Mouse (Mus musculus): ENCODE measurements at regions not wholly inside any gene's neighbourhood (a gene's known extent, or its start where the extent isn't known, plus 50 kb on each side); places are given as distances from the start of the nearest gene placed in this dataset.

GRCm38 (mm10) chr3:41353021-41353420 lies 202.5 kb upstream of the Jade1 start:
- DNase-seq, result no peak

- DNase-seq, result no peak
Measured at GRCm38 (mm10) chr3:41351786-41352185, 203.7 kb upstream of the Jade1 start.

GRCm38 (mm10) chr3:41351091-41351685 lies 204.3 kb upstream of the Jade1 start:
- DNase-seq, result no peak

GRCm38 (mm10) chr3:41350331-41350730 lies 205.2 kb upstream of the Jade1 start:
- DNase-seq, result no peak

GRCm38 (mm10) chr3:41348795-41349194 lies 206.7 kb upstream of the Jade1 start:
- peak; percentile 11 for DNase-seq

- DNase-seq, result no peak
Measured at GRCm38 (mm10) chr3:41346863-41347262, 208.7 kb upstream of the Jade1 start.

- DNase-seq, result no peak
Measured at GRCm38 (mm10) chr3:41343431-41343830, 212.1 kb upstream of the Jade1 start.

GRCm38 (mm10) chr3:41332481-41332880 lies 223.1 kb upstream of the Jade1 start:
- no peak for DNase-seq

- DNase-seq, result no peak
Measured at GRCm38 (mm10) chr3:41330356-41330755, 225.2 kb upstream of the Jade1 start.

- no peak for DNase-seq
Measured at GRCm38 (mm10) chr3:41328828-41329227, 226.7 kb upstream of the Jade1 start.

GRCm38 (mm10) chr3:41326211-41327104 lies 229.1 kb upstream of the Jade1 start:
- DNase-seq, result no peak

GRCm38 (mm10) chr3:41321808-41322207 lies 233.7 kb upstream of the Jade1 start:
- DNase-seq, result no peak

- no peak for DNase-seq
Measured at GRCm38 (mm10) chr3:41319214-41319856, 236.2 kb upstream of the Jade1 start.

- peak; percentile 19 for DNase-seq
Measured at GRCm38 (mm10) chr3:41318232-41319131, 235.6 kb upstream of the Pgrmc2 start.

- no peak for DNase-seq
Measured at GRCm38 (mm10) chr3:41317170-41317569, 234.3 kb upstream of the Pgrmc2 start.

- no peak for DNase-seq
Measured at GRCm38 (mm10) chr3:41312492-41312891, 229.6 kb upstream of the Pgrmc2 start.

- DNase-seq, result no peak
Measured at GRCm38 (mm10) chr3:41307400-41308028, 224.7 kb upstream of the Pgrmc2 start.

GRCm38 (mm10) chr3:41302805-41303204 lies 220.0 kb upstream of the Pgrmc2 start:
- DNase-seq, result no peak

- no peak for DNase-seq
Measured at GRCm38 (mm10) chr3:41298776-41299175, 215.9 kb upstream of the Pgrmc2 start.

GRCm38 (mm10) chr3:41296152-41296809 lies 213.4 kb upstream of the Pgrmc2 start:
- peak; percentile 31 for DNase-seq

GRCm38 (mm10) chr3:41295150-41295549 lies 212.3 kb upstream of the Pgrmc2 start:
- peak; percentile 47 for DNase-seq

Measured in cerebellum, adult 9-10 months (tissue).